Mouse (Mus musculus): ENCODE measurements around the gene Hist1h4c.
"Not testable (repeated sequence)": the region's sequence is repeated elsewhere in the genome, so short reads cannot be mapped to it uniquely, and the experiment has no call there.

The Hist1h4c gene

GRCm38 (mm10) chr13:23693856-23694440 lies 4.3 kb downstream of the Hist1h4c start:
- no peak overlapping the region for H3K4me3 ChIP-seq (replicated peaks; ENCODE audit: low read length)
- TF ChIP-seq CTCF (conservative IDR thresholded peaks at IDR 0.05; ENCODE audit: low read length) (no peak), NANOG (IDR thresholded peaks at IDR 0.05; ENCODE audit: borderline replicate concordance, low read length) (no peak), POU5F1 (IDR thresholded peaks at IDR 0.05; ENCODE audit: borderline replicate concordance, low read length) (no peak)
- H3K4me1 ChIP-seq (replicated peaks; ENCODE audit: low read depth, low read length): peaks cover 27% of the 10 kb centered on the region
- H3K9me3 ChIP-seq (ENCODE audit: low read length): peaks cover 5% of the 10 kb centered on the region
- H3K27me3 ChIP-seq (ENCODE audit: insufficient read depth, low read length): peaks cover 6% of the 10 kb centered on the region; the same call in 1 of the 2 replicates
- no peaks in the 10 kb centered on the region; the same call in 1 of the 2 replicates for H3K36me3 ChIP-seq (ENCODE audit: insufficient read depth, low read length)

GRCm38 (mm10) chr13:23689459-23689858 lies 8.8 kb downstream of the Hist1h4c start:
- Histone ChIP-seq H3K27me3 (ENCODE audit: insufficient read depth, low read length) (no peaks in the 10 kb centered on the region), H3K4me1 (replicated peaks; ENCODE audit: low read depth, low read length) (peaks cover 14% of the 10 kb centered on the region), H3K9me3 (ENCODE audit: low read length) (peaks cover 5% of the 10 kb centered on the region), H3K4me3 (replicated peaks; ENCODE audit: low read length) (no peak overlapping the region), H3K36me3 (ENCODE audit: insufficient read depth, low read length) (no peaks in the 10 kb centered on the region; the same call in 1 of the 2 replicates)
- TF ChIP-seq NANOG (IDR thresholded peaks at IDR 0.05; ENCODE audit: borderline replicate concordance, low read length) (no peak), CTCF (conservative IDR thresholded peaks at IDR 0.05; ENCODE audit: low read length) (no peak), POU5F1 (IDR thresholded peaks at IDR 0.05; ENCODE audit: borderline replicate concordance, low read length) (no peak)

- no peaks in the 10 kb centered on the region; the same call in 1 of the 2 replicates for H3K36me3 ChIP-seq (ENCODE audit: insufficient read depth, low read length)
- TF ChIP-seq NANOG (IDR thresholded peaks at IDR 0.05; ENCODE audit: borderline replicate concordance, low read length) (no peak), POU5F1 (IDR thresholded peaks at IDR 0.05; ENCODE audit: borderline replicate concordance, low read length) (no peak), CTCF (conservative IDR thresholded peaks at IDR 0.05; ENCODE audit: low read length) (no peak)
- H3K4me3 ChIP-seq (replicated peaks; ENCODE audit: low read length): no peak overlapping the region
- H3K9me3 ChIP-seq (ENCODE audit: low read length): peaks cover 5% of the 10 kb centered on the region
- H3K27me3 ChIP-seq (ENCODE audit: insufficient read depth, low read length): no peaks in the 10 kb centered on the region
- H3K4me1 ChIP-seq (replicated peaks; ENCODE audit: low read depth, low read length): peaks cover 14% of the 10 kb centered on the region
Observed at GRCm38 (mm10) chr13:23688956-23689355, 9.3 kb downstream of the Hist1h4c start.

- Histone ChIP-seq H3K27me3 (ENCODE audit: insufficient read depth, low read length) (no peaks in the 10 kb centered on the region), H3K4me1 (replicated peaks; ENCODE audit: low read depth, low read length) (peaks cover 15% of the 10 kb centered on the region), H3K36me3 (ENCODE audit: insufficient read depth, low read length) (no peaks in the 10 kb centered on the region; the same call in 1 of the 2 replicates), H3K4me3 (replicated peaks; ENCODE audit: low read length) (no peak overlapping the region), H3K9me3 (ENCODE audit: low read length) (peaks cover 3% of the 10 kb centered on the region)
- TF ChIP-seq CTCF (conservative IDR thresholded peaks at IDR 0.05; ENCODE audit: low read length) (no peak), POU5F1 (IDR thresholded peaks at IDR 0.05; ENCODE audit: borderline replicate concordance, low read length) (no peak), NANOG (IDR thresholded peaks at IDR 0.05; ENCODE audit: borderline replicate concordance, low read length) (no peak)
Observed at GRCm38 (mm10) chr13:23687907-23688306, 10.3 kb downstream of the Hist1h4c start.

GRCm38 (mm10) chr13:23687181-23687580 lies 11.1 kb downstream of the Hist1h4c start:
- TF ChIP-seq CTCF (conservative IDR thresholded peaks at IDR 0.05; ENCODE audit: low read length) (no peak), NANOG (IDR thresholded peaks at IDR 0.05; ENCODE audit: borderline replicate concordance, low read length) (no peak), POU5F1 (IDR thresholded peaks at IDR 0.05; ENCODE audit: borderline replicate concordance, low read length) (no peak)
- H3K36me3 ChIP-seq (ENCODE audit: insufficient read depth, low read length): no peaks in the 10 kb centered on the region
- no peaks in the 10 kb centered on the region for H3K9me3 ChIP-seq (ENCODE audit: low read length)
- H3K4me3 ChIP-seq (replicated peaks; ENCODE audit: low read length): no peak overlapping the region
- peaks cover 21% of the 10 kb centered on the region for H3K4me1 ChIP-seq (replicated peaks; ENCODE audit: low read depth, low read length)
- no peaks in the 10 kb centered on the region for H3K27me3 ChIP-seq (ENCODE audit: insufficient read depth, low read length)

GRCm38 (mm10) chr13:23685966-23686365 lies 12.3 kb downstream of the Hist1h4c start:
- H3K4me3 ChIP-seq (replicated peaks; ENCODE audit: low read length): no peak overlapping the region
- H3K36me3 ChIP-seq (ENCODE audit: insufficient read depth, low read length): no peaks in the 10 kb centered on the region
- H3K4me1 ChIP-seq (replicated peaks; ENCODE audit: low read depth, low read length): peaks cover 21% of the 10 kb centered on the region
- no peaks in the 10 kb centered on the region for H3K27me3 ChIP-seq (ENCODE audit: insufficient read depth, low read length)
- no peak for TF ChIP-seq NANOG (IDR thresholded peaks at IDR 0.05; ENCODE audit: borderline replicate concordance, low read length)
- TF ChIP-seq CTCF (conservative IDR thresholded peaks at IDR 0.05; ENCODE audit: low read length): no peak
- no peak for TF ChIP-seq POU5F1 (IDR thresholded peaks at IDR 0.05; ENCODE audit: borderline replicate concordance, low read length)
- H3K9me3 ChIP-seq (ENCODE audit: low read length): no peaks in the 10 kb centered on the region

GRCm38 (mm10) chr13:23685121-23685861 lies 13.0 kb downstream of the Hist1h4c start:
- no peaks in the 10 kb centered on the region for H3K9me3 ChIP-seq (ENCODE audit: low read length)
- TF ChIP-seq NANOG (IDR thresholded peaks at IDR 0.05; ENCODE audit: borderline replicate concordance, low read length) (no peak), CTCF (conservative IDR thresholded peaks at IDR 0.05; ENCODE audit: low read length) (no peak), POU5F1 (IDR thresholded peaks at IDR 0.05; ENCODE audit: borderline replicate concordance, low read length) (no peak)
- peaks cover 15% of the 10 kb centered on the region for H3K4me1 ChIP-seq (replicated peaks; ENCODE audit: low read depth, low read length)
- no peaks in the 10 kb centered on the region for H3K36me3 ChIP-seq (ENCODE audit: insufficient read depth, low read length)
- no peaks in the 10 kb centered on the region for H3K27me3 ChIP-seq (ENCODE audit: insufficient read depth, low read length)
- peak overlapping the region; percentile 70 for H3K4me3 ChIP-seq (replicated peaks; ENCODE audit: low read length)

- H3K27me3 ChIP-seq (ENCODE audit: insufficient read depth, low read length); H3K36me3 ChIP-seq (ENCODE audit: insufficient read depth, low read length); H3K9me3 ChIP-seq (ENCODE audit: low read length): not testable (repeated sequence)
- peak overlapping the region; percentile 70 for H3K4me3 ChIP-seq (replicated peaks; ENCODE audit: low read length)
- peaks cover 15% of the 10 kb centered on the region for H3K4me1 ChIP-seq (replicated peaks; ENCODE audit: low read depth, low read length)
Observed at GRCm38 (mm10) chr13:23684295-23684945, 13.8 kb downstream of the Hist1h4c start.

All from E14TG2a.4 (cell line).